Mouse (Mus musculus) intestine, embryonic 15.5 days (tissue): ENCODE measurements around the gene Cenpv. TPM values are rescaled to one million over a fixed set of nuclear protein-coding genes. Genes with fewer than 3 reads are reported as not detected.
A peak's percentile ranks its signal among the peaks of the same experiment; 100 is the strongest.

ENCODE experiments used
- ATAC-seq: fragments of 200-750 bp; cut with Nextera tagmentation; 2 replicates; pipeline ENCODE4 v1.8.0; 2017; ENCODE audit warnings: moderate TSS enrichment, moderate library complexity
- H3K27ac ChIP-seq: fragments of 300-500 bp; sonication (generic); 2 replicates; pipeline ENCODE4 v1.5.1; 2015; ENCODE audit warnings: mild to moderate bottlenecking, inconsistent platforms
- H3K27me3 ChIP-seq: fragments of 300-500 bp; sonication (generic); replicated peaks from 2 replicates; pipeline ENCODE4 v1.6.1; 2015; ENCODE audit warnings: inconsistent platforms
- H3K36me3 ChIP-seq: fragments of 300-500 bp; sonication (generic); 2 replicates; pipeline ENCODE4 v1.6.1; 2015; ENCODE audit warnings: inconsistent platforms
- H3K4me1 ChIP-seq: fragments of 300-500 bp; sonication (generic); replicated peaks from 2 replicates; pipeline ENCODE4 v1.6.1; 2015; ENCODE audit warnings: inconsistent platforms
- H3K4me2 ChIP-seq: fragments of 300-500 bp; sonication (generic); replicated peaks from 2 replicates; pipeline ENCODE4 v1.6.1; 2015; ENCODE audit warnings: mild to moderate bottlenecking, inconsistent platforms
- H3K4me3 ChIP-seq: fragments of 300-500 bp; sonication (generic); replicated peaks from 2 replicates; pipeline ENCODE4 v1.5.1; 2015; ENCODE audit warnings: inconsistent platforms
- H3K9ac ChIP-seq: fragments of 300-500 bp; sonication (generic); 2 replicates; pipeline ENCODE4 v1.6.1; 2015; ENCODE audit warnings: inconsistent platforms
- H3K9me3 ChIP-seq: fragments of 300-500 bp; sonication (generic); 2 replicates; pipeline ENCODE4 v1.6.1; 2016; ENCODE audit warnings: inconsistent platforms
- WGBS: fragments of 180-500 bp; shearing (Covaris S2); methylation state at CpG from one replicate; pipeline ENCODE4 v1.1.7; 2015; 5-methylcytosine and 5-hydroxymethylcytosine counted together
- polyA plus RNA-seq: library from polyadenylated mRNA; unstranded; fragments of >200 nt; fragmentation: Nextera tagmentation; extraction: Ambion mirVana; gene quantifications from 2 replicates; pipeline ENCODE4 v1.2.1, GENCODE M21; 2015

The Cenpv gene
- polyA plus RNA-seq, 1 experiment from 2014 or later, result 35.6 TPM

DNA sequence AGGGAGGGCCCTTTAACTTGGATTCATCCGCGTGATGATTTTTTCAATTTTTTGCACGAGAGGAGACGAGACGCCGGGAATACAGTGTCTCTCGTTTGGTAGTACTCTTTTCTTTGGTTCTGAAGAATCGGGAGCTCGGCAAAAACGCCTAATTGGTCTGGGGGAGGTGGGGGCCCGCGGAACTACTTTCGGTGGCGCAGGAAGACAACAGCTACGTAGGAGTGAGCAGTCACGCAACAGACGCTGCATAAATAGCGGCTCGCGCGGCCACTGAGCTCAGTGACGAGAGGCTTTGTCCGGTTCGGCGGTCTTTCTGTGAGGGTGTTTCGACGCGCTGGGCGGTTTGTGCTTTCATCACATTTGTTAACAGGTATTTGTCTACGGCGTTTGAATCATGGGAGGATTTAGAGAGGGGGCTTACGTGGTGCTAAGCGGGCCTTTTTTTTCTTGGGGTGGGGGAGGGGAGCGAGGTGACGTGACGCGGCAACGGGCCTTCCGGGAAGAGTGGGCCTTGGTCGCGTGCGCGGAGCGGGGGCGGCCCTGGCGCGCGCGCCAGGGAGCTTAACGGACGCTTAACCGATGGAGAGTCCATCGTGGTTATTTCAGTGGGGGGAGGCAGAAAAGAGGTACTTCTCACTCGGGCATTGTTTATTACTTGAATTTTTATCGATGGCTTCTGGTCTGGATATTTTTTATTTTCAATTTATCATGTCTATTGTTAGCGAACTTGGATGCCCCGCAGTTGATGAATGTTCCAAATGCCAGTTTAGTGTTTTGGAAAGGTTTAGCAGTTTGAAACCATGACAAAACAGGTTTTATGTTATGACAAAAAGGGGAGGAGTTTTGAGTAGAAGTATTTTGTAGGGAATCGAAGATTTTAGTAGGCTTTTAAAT is 12.4 kb upstream of the Cenpv start:
- WGBS, result under 1% methylated on average over 58 of the region's 58 CpGs
- Histone ChIP-seq H3K9me3 (no peaks in the 10 kb centered on the region), H3K4me2 (peak overlapping the region; percentile 50), H3K9ac (peak overlapping the region; percentile 66), H3K27ac (peak overlapping the region; percentile 97), H3K4me3 (peak overlapping the region; percentile 66), H3K27me3 (no peaks in the 10 kb centered on the region), H3K4me1 (peaks cover 13% of the 10 kb centered on the region; the same call in 1 of the 2 replicates), H3K36me3 (no peaks in the 10 kb centered on the region; the same call in 1 of the 2 replicates)
- peak; percentile 89 for ATAC-seq

DNA sequence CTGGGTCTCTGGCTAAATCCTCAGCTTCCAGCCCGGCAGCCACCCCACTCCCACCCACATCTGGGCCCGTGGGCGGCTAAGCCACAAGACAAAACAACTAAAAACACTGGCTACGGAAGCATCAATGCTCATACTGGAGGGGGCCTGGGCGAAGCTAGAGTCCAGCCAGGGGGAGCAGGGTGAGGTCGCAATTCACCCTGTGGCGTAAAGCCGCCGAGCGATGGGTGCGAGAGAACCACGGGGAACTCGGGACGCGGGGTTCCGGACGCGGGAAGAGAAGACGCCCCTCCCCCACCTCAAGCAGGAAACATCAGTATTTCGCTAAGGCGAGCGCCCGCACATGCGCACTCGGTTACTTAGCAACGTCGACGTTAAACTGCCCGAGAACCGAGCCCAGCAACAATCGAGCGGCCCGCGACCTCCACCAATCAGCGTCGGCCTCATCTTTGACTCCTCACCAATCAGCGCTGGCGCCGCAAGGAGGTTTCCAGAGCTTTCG is 11.7 kb upstream of the Cenpv start, which contains the start of gene Ubb:
Ubb (plus strand) TSS at position 445 of the 499 bp plus-strand sequence.
- H3K27me3 ChIP-seq, result no peaks in the 10 kb centered on the region
- H3K9me3 ChIP-seq, result no peaks in the 10 kb centered on the region
- under 1% methylated on average over 40 of the region's 40 CpGs for WGBS
- H3K4me3 ChIP-seq, result peak within 1 kb of the TSS; percentile 66
- peaks cover 13% of the 10 kb centered on the region; the same call in 1 of the 2 replicates for H3K4me1 ChIP-seq
- ATAC-seq, result peak; percentile 97
- H3K27ac ChIP-seq, result peak within 1 kb of the TSS; percentile 97
- H3K4me2 ChIP-seq, result peak within 1 kb of the TSS; percentile 66
- H3K36me3 ChIP-seq, result no peaks in the 10 kb centered on the region; the same call in 1 of the 2 replicates
- H3K9ac ChIP-seq, result peak within 1 kb of the TSS; percentile 85

DNA sequence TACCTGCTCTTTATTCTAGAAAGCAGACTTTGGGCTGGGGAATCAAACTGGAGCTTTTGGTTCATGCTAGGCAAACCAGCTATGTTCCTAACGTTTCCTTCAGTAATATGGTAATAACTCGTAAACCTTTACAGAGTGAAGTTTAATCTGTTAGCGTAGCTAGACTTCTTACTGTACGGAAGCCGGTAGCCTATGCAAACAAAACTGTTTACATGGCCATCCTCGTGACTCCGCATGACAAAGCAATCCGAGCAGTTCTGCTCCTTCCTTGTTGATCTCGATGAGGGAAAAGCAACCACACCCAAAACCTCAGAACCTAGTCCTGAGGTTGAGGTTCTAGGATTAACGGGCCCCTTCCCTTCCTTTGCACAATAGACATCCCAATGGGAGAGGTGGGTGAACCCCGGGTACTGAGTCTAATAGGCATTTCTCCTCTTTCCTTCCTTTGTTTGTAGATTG is 11.2 kb upstream of the Cenpv start:
- under 1% methylated on average over 11 of the region's 11 CpGs for WGBS

DNA sequence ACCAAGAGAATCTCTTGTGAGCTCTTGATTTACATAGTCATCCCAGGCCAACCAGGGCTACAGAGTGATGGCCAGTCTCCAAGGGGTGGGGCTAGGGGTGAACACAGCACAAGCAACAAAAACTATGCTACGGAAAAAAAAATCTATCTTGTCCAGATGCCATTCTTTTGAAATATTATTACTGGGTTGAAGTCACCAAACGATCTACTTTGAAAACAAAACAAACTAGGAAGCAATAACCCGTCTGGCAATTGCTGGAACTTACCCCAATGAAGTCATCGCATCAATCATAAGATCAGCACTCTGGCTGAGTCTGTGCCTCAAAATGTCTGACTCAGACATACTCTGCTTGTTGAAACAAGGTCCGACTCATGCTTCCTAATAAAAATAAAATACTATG is 10.7 kb upstream of the Cenpv start:
- H3K36me3 ChIP-seq, result no peaks in the 10 kb centered on the region; the same call in 1 of the 2 replicates
- peak overlapping the region; percentile 66 for H3K4me2 ChIP-seq
- peak overlapping the region; percentile 85 for H3K9ac ChIP-seq
- no peaks in the 10 kb centered on the region for H3K27me3 ChIP-seq
- H3K4me3 ChIP-seq, result peak overlapping the region; percentile 66
- H3K4me1 ChIP-seq, result peaks cover 10% of the 10 kb centered on the region; the same call in 1 of the 2 replicates
- H3K27ac ChIP-seq, result peak overlapping the region; percentile 97
- WGBS, result 7% methylated on average over 5 of the region's 5 CpGs
- ATAC-seq, result peak; percentile 48; the same call in 1 of the 2 replicates
- H3K9me3 ChIP-seq, result no peaks in the 10 kb centered on the region

More for the DNA sequence above, 11.2 kb upstream of the Cenpv start:
- Histone ChIP-seq H3K27me3 (no peaks in the 10 kb centered on the region), H3K9me3 (no peaks in the 10 kb centered on the region), H3K4me2 (peak overlapping the region; percentile 66), H3K27ac (peak overlapping the region; percentile 97), H3K9ac (peak overlapping the region; percentile 85), H3K4me1 (peaks cover 13% of the 10 kb centered on the region; the same call in 1 of the 2 replicates), H3K4me3 (peak overlapping the region; percentile 66), H3K36me3 (no peaks in the 10 kb centered on the region; the same call in 1 of the 2 replicates)
- peak; percentile 57 for ATAC-seq

DNA sequence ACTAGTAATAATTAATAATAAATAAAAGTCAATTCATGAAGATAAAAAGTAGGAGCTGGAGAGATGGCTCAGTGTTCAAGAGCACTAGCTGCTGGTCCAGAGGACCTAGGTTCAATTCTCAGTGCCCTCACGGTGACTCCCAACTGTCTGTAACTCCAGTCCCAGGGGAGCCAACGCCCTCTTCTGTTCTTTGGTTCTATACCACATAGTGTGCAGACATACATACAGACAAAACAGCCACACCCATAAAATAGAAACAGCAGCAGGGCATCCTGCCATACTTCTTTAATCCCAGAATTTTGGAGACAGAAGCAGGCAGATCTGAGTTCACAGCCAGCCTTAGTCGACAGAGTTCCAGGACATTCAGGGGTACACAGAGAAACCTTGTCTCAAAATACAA is 4.9 kb upstream of the Cenpv start:
- ATAC-seq, result no peak
- Histone ChIP-seq H3K27ac (no peak overlapping the region), H3K4me1 (0 out of 2 replicates have a peak, but pooled peaks cover 3% of the 10 kb centered on the region), H3K27me3 (0 out of 2 replicates have a peak, but pooled peaks cover 2% of the 10 kb centered on the region), H3K9ac (no peak overlapping the region), H3K4me2 (no peak overlapping the region), H3K4me3 (no peak overlapping the region), H3K36me3 (no peaks in the 10 kb centered on the region), H3K9me3 (no peaks in the 10 kb centered on the region)
- 91% methylated on average over 3 of the region's 3 CpGs for WGBS

DNA sequence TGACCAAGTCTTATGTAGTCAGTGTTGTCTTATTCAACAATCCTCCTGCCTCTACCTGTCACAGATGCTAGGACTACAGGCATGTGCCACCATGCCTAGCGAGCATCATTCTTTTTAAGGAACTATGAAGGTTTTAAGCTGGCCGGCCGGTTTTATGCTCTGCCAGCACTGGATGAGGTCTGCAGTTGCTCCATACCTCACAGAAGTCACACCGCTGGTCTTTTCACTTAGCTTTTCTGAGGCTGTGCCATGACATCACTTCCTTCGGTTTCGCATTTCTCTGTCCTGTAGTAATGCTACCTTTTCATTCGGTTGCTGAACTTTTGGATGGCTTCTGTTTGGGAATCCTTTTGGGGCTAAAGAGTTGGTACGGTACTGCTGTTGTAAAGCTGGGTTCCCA is 2.5 kb upstream of the Cenpv start:
- no peak overlapping the region for H3K4me3 ChIP-seq
- no peaks in the 10 kb centered on the region for H3K36me3 ChIP-seq
- ATAC-seq, result no peak
- no peak overlapping the region for H3K27ac ChIP-seq
- 0 out of 2 replicates have a peak, but pooled peaks cover 6% of the 10 kb centered on the region for H3K4me1 ChIP-seq
- no peak overlapping the region for H3K4me2 ChIP-seq
- H3K27me3 ChIP-seq, result 0 out of 2 replicates have a peak, but pooled peaks cover 2% of the 10 kb centered on the region
- 77% methylated on average over 8 of the region's 8 CpGs for WGBS
- no peaks in the 10 kb centered on the region for H3K9me3 ChIP-seq
- H3K9ac ChIP-seq, result no peak overlapping the region

DNA sequence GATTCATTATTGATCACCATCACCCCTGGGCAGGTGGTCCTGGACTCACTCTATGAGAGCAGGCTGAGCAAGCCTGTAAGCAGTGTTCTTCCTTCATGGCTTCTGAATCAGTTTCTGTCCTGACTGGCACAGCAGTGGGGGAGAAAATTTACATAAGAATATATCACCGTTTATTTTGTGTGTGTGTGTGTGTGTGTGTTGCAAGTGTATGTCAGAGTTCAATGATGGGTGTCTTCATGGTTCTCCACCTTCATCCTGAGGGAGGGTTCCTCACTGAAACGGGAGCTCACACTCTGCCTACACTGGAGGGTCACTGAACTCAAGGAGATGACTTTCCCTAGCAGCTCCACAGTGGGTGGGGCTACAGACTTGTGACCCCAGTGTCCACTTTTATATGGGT is 1.9 kb upstream of the Cenpv start:
- Histone ChIP-seq H3K4me1 (0 out of 2 replicates have a peak, but pooled peaks cover 6% of the 10 kb centered on the region), H3K4me2 (no peak overlapping the region), H3K36me3 (no peaks in the 10 kb centered on the region), H3K4me3 (no peak overlapping the region), H3K27me3 (0 out of 2 replicates have a peak, but pooled peaks cover 2% of the 10 kb centered on the region), H3K9ac (no peak overlapping the region), H3K27ac (no peak overlapping the region), H3K9me3 (no peaks in the 10 kb centered on the region)
- 62% methylated on average over 2 of the region's 2 CpGs for WGBS
- no peak for ATAC-seq

DNA sequence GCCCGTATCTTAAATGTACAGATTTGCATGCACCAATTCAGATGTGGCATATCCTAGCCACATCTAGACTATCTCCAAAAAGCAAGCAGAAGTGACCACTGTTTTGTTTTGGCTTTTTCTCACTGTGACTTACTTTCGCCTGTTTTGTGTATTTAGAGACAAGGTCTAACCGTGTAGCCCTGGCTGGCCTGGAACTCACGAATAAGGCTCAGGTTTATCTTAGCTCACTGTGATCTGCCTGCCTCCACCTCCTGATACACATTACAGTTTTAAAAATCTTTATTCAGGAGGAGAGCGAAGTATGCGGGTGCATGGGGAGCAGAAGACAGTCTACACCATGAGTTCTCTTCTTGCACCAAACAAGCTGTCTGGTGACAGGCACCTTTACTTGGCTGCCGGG is 1.1 kb upstream of the Cenpv start:
- no peaks in the 10 kb centered on the region for H3K36me3 ChIP-seq
- no peak overlapping the region for H3K4me3 ChIP-seq
- no peak for ATAC-seq
- H3K27me3 ChIP-seq, result 0 out of 2 replicates have a peak, but pooled peaks cover 2% of the 10 kb centered on the region
- 84% methylated on average over 7 of the region's 7 CpGs for WGBS
- no peak overlapping the region for H3K27ac ChIP-seq
- H3K4me2 ChIP-seq, result no peak overlapping the region
- no peaks in the 10 kb centered on the region for H3K9me3 ChIP-seq
- no peak overlapping the region for H3K9ac ChIP-seq
- H3K4me1 ChIP-seq, result 0 out of 2 replicates have a peak, but pooled peaks cover 6% of the 10 kb centered on the region

DNA sequence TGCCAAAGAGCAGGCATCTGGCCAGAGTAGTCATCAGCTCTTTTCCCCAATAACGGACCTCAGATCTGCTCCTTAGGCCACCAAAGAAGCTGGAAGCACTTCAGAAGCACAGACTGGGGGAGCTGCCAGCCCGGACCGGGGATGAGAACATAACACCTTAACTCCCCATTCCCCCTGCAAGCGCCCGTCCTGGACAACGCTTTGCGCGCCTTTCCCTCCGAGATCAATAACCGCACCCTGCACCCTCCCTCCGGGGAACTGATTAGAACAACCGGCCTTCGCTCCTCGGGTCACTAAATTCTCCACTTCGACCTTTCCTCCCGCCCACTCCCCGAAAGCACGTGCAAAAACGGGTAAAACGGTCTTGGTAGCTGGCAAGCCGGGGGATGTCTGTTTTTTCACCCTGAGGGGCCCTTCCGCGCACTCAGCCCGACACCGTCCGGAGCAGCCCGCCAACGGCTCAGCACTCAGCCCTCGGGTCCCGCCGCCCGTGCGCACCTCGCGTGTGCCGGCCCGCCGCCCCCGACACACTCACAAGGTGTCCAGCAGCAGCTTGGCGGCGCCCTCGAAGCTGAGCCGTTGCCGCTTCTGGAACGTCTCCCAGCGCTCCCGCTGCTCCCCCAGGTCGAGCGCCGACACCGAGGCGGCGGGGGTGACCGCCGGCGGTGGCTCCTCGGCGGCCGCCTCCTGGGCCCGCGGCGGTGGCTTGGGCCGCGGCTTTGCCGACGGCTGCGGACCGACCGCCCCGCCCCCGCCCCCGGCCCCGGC is 556 bp downstream of the Cenpv start:
- Histone ChIP-seq H3K36me3 (no peaks in the 10 kb centered on the region), H3K4me1 (0 out of 2 replicates have a peak, but pooled peaks cover 6% of the 10 kb centered on the region), H3K27me3 (0 out of 2 replicates have a peak, but pooled peaks cover 2% of the 10 kb centered on the region), H3K27ac (peak overlapping the region; percentile 78), H3K9me3 (no peaks in the 10 kb centered on the region), H3K9ac (peak overlapping the region; percentile 69), H3K4me2 (peak overlapping the region; percentile 92), H3K4me3 (peak overlapping the region; percentile 86)
- WGBS, result 0% methylated on average over 69 of the region's 73 CpGs
- ATAC-seq, result peak; percentile 82

DNA sequence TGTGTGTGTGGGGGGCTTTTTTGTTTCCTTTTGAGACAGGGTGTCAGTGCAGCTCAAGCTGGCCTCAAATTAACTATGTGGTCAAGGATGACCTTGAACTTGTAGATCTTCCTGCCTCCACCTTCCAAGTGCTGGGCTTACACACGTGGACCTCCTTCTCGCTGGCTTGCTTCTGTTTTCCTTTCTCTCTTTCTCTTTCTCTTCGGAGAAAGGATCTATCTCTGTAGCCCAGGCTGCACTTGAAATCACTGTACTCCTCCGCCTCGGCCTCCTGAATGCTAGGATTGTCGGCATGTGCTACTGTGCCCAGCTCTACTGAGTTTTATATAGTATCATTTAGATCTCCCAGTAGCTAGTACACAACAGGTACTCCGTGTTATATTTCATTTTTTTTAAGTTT is 1.5 kb downstream of the Cenpv start:
- peak overlapping the region; percentile 92 for H3K4me2 ChIP-seq
- H3K4me1 ChIP-seq, result 0 out of 2 replicates have a peak, but pooled peaks cover 6% of the 10 kb centered on the region
- H3K36me3 ChIP-seq, result no peaks in the 10 kb centered on the region
- H3K9ac ChIP-seq, result 0 out of 2 replicates have a peak overlapping the region, but pooled peaks have one; percentile 26
- H3K4me3 ChIP-seq, result peak overlapping the region; percentile 19
- ATAC-seq, result no peak
- no peak overlapping the region for H3K27ac ChIP-seq
- WGBS, result 53% methylated on average over 7 of the region's 7 CpGs
- H3K9me3 ChIP-seq, result no peaks in the 10 kb centered on the region
- H3K27me3 ChIP-seq, result 0 out of 2 replicates have a peak, but pooled peaks cover 2% of the 10 kb centered on the region

DNA sequence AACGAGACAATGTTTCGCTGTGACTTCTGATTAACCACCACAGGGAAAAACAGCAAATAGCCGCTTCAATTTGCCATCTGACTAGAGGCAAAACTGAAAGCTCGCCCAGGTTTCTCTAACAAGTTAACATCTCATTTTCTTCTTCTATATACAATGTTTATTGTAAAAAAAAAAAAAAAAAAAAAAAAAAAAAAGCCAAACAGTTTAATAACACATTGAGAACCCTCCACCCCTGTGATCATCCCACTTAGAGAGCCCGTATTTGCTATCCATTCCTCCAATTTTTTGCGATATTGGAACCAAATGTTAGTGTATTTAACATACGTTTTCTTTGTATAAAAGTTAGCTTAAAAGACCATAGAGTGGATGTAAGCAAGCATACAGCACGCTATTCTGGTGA is 2.0 kb downstream of the Cenpv start:
- Histone ChIP-seq H3K4me1 (0 out of 2 replicates have a peak, but pooled peaks cover 6% of the 10 kb centered on the region), H3K36me3 (no peaks in the 10 kb centered on the region), H3K9ac (no peak overlapping the region), H3K4me3 (no peak overlapping the region), H3K27ac (no peak overlapping the region), H3K9me3 (no peaks in the 10 kb centered on the region), H3K4me2 (no peak overlapping the region), H3K27me3 (0 out of 2 replicates have a peak, but pooled peaks cover 2% of the 10 kb centered on the region)
- 87% methylated on average over 8 of the region's 8 CpGs for WGBS
- ATAC-seq, result no peak
